Comparison of ENCODE assay signal across 19 mouse cellular contexts in genomic region chr1:38665611-38666010, GRCm38 (mm10). TPM values are rescaled to one million over a fixed set of nuclear protein-coding genes. Genes with fewer than 3 reads are reported as not detected.
DNase-seq lines count a peak whose midpoint lies in the region; ATAC-seq and TF ChIP-seq lines count a peak whose summit lies in the region.
"Had no signal": no experiment of that assay in that cellular context is flagged by ENCODE, and none has a peak within 500 bp of the region (broad histone marks: within the 10 kb centered on the region; RNA-seq: fewer than 3 reads in every experiment).

No protein-coding gene starts in this region.

- H3K27ac ChIP-seq in intestine, embryonic 14.5 days (ENCODE audit: low read depth): peak overlapping the region; percentile 76
- no peak overlapping the region for H3K27ac ChIP-seq in intestine, postnatal 0 days (ENCODE audit: low read depth, low read length)
- H3K27ac ChIP-seq in left cerebral cortex, adult 2 months: no peak overlapping the region
- H3K27ac ChIP-seq: forebrain, embryonic 12.5 days; hindbrain, embryonic 10.5 days; liver, embryonic 15.5 days; neural tube, embryonic 13.5 days had no signal

- TF ChIP-seq CTCF in intestine, postnatal 0 days (IDR thresholded peaks at IDR 0.05; ENCODE audit: low read depth): no peak
- TF ChIP-seq CTCF in left cerebral cortex, adult 2 months (IDR thresholded peaks at IDR 0.05): no peak

- H3K9ac ChIP-seq in intestine, embryonic 14.5 days (ENCODE audit: low read length): no peak overlapping the region
- H3K9ac ChIP-seq in intestine, postnatal 0 days (ENCODE audit: low read depth, low read length): no peak overlapping the region
- H3K9ac ChIP-seq: embryonic facial prominence, embryonic 12.5 days; forebrain, embryonic 12.5 days; liver, embryonic 15.5 days; neural tube, embryonic 13.5 days had no signal

- H3K4me2 ChIP-seq in intestine, embryonic 14.5 days (ENCODE audit: low read length): no peak overlapping the region
- no peak overlapping the region for H3K4me2 ChIP-seq in intestine, postnatal 0 days (replicated peaks; ENCODE audit: low read depth)
- H3K4me2 ChIP-seq: embryonic facial prominence, embryonic 12.5 days; forebrain, embryonic 12.5 days; heart, embryonic 11.5 days; liver, embryonic 15.5 days; neural tube, embryonic 13.5 days had no signal

- intact Hi-C loops in left cerebral cortex, adult 2 months (cut with DNase I): no loop called here

- H3K4me1 ChIP-seq in intestine, embryonic 14.5 days (replicated peaks; ENCODE audit: control insufficient read depth, insufficient read depth, low read length): peaks cover 5% of the 10 kb centered on the region
- no peaks in the 10 kb centered on the region for H3K4me1 ChIP-seq in intestine, postnatal 0 days (replicated peaks; ENCODE audit: control insufficient read depth, insufficient read depth, low read length)
- H3K4me1 ChIP-seq: forebrain, embryonic 12.5 days; liver, embryonic 15.5 days had no signal

- no peak overlapping the region for H3K4me3 ChIP-seq in intestine, embryonic 14.5 days (ENCODE audit: low read depth, low read length)
- no peak overlapping the region for H3K4me3 ChIP-seq in intestine, postnatal 0 days (ENCODE audit: low read depth, low read length)
- H3K4me3 ChIP-seq in left cerebral cortex, adult 2 months: no peak overlapping the region
- H3K4me3 ChIP-seq: embryonic facial prominence, embryonic 12.5 days; forebrain, embryonic 12.5 days; hindbrain, embryonic 10.5 days; liver, embryonic 15.5 days; neural tube, embryonic 13.5 days had no signal

- H3K36me3 ChIP-seq in intestine, embryonic 14.5 days (ENCODE audit: control insufficient read depth, insufficient read depth, low read length): no peaks in the 10 kb centered on the region
- no peaks in the 10 kb centered on the region for H3K36me3 ChIP-seq in intestine, postnatal 0 days (ENCODE audit: control insufficient read depth, insufficient read depth)
- H3K36me3 ChIP-seq: embryonic facial prominence, embryonic 12.5 days; forebrain, embryonic 12.5 days; hindbrain, embryonic 10.5 days; liver, embryonic 15.5 days; neural tube, embryonic 13.5 days had no signal

- DNase-seq in intestine, embryonic 14.5 days (ENCODE audit: low spot score): no peak
- DNase-seq in spleen, postnatal 36 days (ENCODE audit: low spot score in 2 of 2): peak; percentile 65 to 66
- no peak for DNase-seq in spleen, postnatal 14 days (ENCODE audit: low spot score in 2 of 2)
- DNase-seq in naive thymus-derived CD4-positive, alpha-beta T cell, adult 2 months (ENCODE audit: low read depth): peak; percentile 86
- DNase-seq in thymus, postnatal 36 days: peak; percentile 34 to 56
- no peak for DNase-seq in gastrocnemius, adult 8-10 months (ENCODE audit: low spot score in 2 of 2)
- no peak for DNase-seq in left cerebral cortex, adult 2 months (ENCODE audit: extremely low spot score in 1 of 2, low spot score in 2 of 2)
- DNase-seq: cerebellum, adult 8-10 months; kidney, postnatal 25 days; midbrain, embryonic 14.5 days; right cerebral cortex, adult 18-20 months had no signal

- no peaks in the 10 kb centered on the region for H3K27me3 ChIP-seq in intestine, embryonic 14.5 days (replicated peaks; ENCODE audit: control insufficient read depth, insufficient read depth, low read length)
- no peaks in the 10 kb centered on the region for H3K27me3 ChIP-seq in intestine, postnatal 0 days (replicated peaks; ENCODE audit: control insufficient read depth, insufficient read depth, low read length)
- H3K27me3 ChIP-seq: embryonic facial prominence, embryonic 12.5 days; forebrain, embryonic 12.5 days; liver, embryonic 15.5 days; neural tube, embryonic 13.5 days had no signal

- ATAC-seq in intestine, embryonic 14.5 days (replicated peaks; ENCODE audit: low FRiP score, low TSS enrichment, low read depth): no peak
- no peak for ATAC-seq in intestine, postnatal 0 days

- H3K9me3 ChIP-seq in intestine, embryonic 14.5 days (ENCODE audit: control insufficient read depth, low read length): no peaks in the 10 kb centered on the region
- H3K9me3 ChIP-seq in intestine, postnatal 0 days (ENCODE audit: control insufficient read depth): no peaks in the 10 kb centered on the region
- H3K9me3 ChIP-seq: embryonic facial prominence, embryonic 12.5 days; forebrain, embryonic 12.5 days; hindbrain, embryonic 10.5 days; liver, embryonic 15.5 days; neural tube, embryonic 13.5 days had no signal

- WGBS in intestine, embryonic 14.5 days: 87% methylated on average over 1 of the region's 1 CpGs
- 88% methylated on average over 1 of the region's 1 CpGs for WGBS in intestine, postnatal 0 days

RNA-seq across cellular contexts. Expression of gene Aff3, which starts 0.9 kb away (rescaled TPM):
- polyA plus RNA-seq in intestine, embryonic 14.5 days (2014; fragmentation: Nextera tagmentation; extraction: Ambion mirVana): 7.6 and 8.6 TPM in 2 replicates
- 2.1 TPM in 2 replicates for polyA plus RNA-seq in intestine, postnatal 0 days (2015; fragmentation: Nextera tagmentation; extraction: Ambion mirVana)
- 1 to 10 TPM; 1.0 to 6.1 (median 1.3) TPM for total RNA-seq in gastrocnemius, adult 8-10 months (2022)
- total RNA-seq in left cerebral cortex, adult 2 months (2021): 100 to 1,000 TPM in 1 of 2 experiments, 10 to 100 TPM in 1; 98.8 to 108 TPM
- polyA plus RNA-seq: C2C12 had no signal

Comparison
In these comparisons a context has a peak if more than half of its experiments do, and no peak if none do; other contexts are left out.
1. DNase-seq: peak in spleen, postnatal 36 days (2 of 2), naive thymus-derived CD4-positive, alpha-beta T cell, adult 2 months (single experiment) and thymus, postnatal 36 days (2 of 2); none in intestine, embryonic 14.5 days (single experiment), spleen, postnatal 14 days (0 of 2), gastrocnemius, adult 8-10 months (0 of 2) and left cerebral cortex, adult 2 months (0 of 2).
2. RNA of gene Aff3, which starts 0.9 kb away (total RNA-seq): 98.8 to 108 TPM in left cerebral cortex, adult 2 months; 1.0 to 6.1 TPM in gastrocnemius, adult 8-10 months; every median in the first group is over 10 times any median in the second.